Mouse (Mus musculus) right cerebral cortex, postnatal 14 days (tissue): ENCODE data around the gene Fam184b.

Experiments
- DNase-seq: peaks from one replicate; pipeline ENCODE4 v3.0.0; 2022

Fam184b gene

GRCm38 (mm10) chr5:45510071-45510470, 129.3 kb downstream of the Fam184b start:
- no peak for DNase-seq

- DNase-seq: no peak
Measured at GRCm38 (mm10) chr5:45497564-45497963, 141.8 kb downstream of the Fam184b start.

- no peak for DNase-seq
Measured at GRCm38 (mm10) chr5:45496930-45497550, 142.4 kb downstream of the Fam184b start.

GRCm38 (mm10) chr5:45496479-45496878, 142.9 kb downstream of the Fam184b start:
- DNase-seq: no peak

GRCm38 (mm10) chr5:45496042-45496441, 143.4 kb downstream of the Fam184b start:
- no peak for DNase-seq

- DNase-seq: no peak
Measured at GRCm38 (mm10) chr5:45495429-45495975, 143.9 kb downstream of the Fam184b start.

- DNase-seq: no peak
Measured at GRCm38 (mm10) chr5:45494093-45494755, 145.2 kb downstream of the Fam184b start.

GRCm38 (mm10) chr5:45493191-45494092, 146.0 kb downstream of the Fam184b start, which contains the start of gene Lap3:
TSS of gene Lap3 (plus strand) at chr5:45493374.
- DNase-seq: peak; percentile 97

GRCm38 (mm10) chr5:45491776-45492175, 147.6 kb downstream of the Fam184b start:
- DNase-seq: no peak

- DNase-seq: no peak
Measured at GRCm38 (mm10) chr5:45483654-45484053, 155.8 kb downstream of the Fam184b start.

GRCm38 (mm10) chr5:45482607-45483006, 156.8 kb downstream of the Fam184b start:
- DNase-seq: no peak

- no peak for DNase-seq
Measured at GRCm38 (mm10) chr5:45481125-45481524, 158.3 kb downstream of the Fam184b start.

GRCm38 (mm10) chr5:45480066-45480465, 159.3 kb downstream of the Fam184b start:
- no peak for DNase-seq
